Mouse (Mus musculus) ES-E14 (cell line): ENCODE results near the gene Kcna1. TPM values are rescaled to one million over a fixed set of nuclear protein-coding genes. Genes with fewer than 3 reads are reported as not detected.

Source experiments
- DNase-seq: peaks from one replicate; pipeline ENCODE4 v3.0.0-alpha.2; 2013; ENCODE audit warnings: low read depth, low spot score
- H3K27ac ChIP-seq: 2 replicates; pipeline ENCODE4 v1.5.1; 2012; ENCODE audit warnings: low read depth, mild to moderate bottlenecking, low read length, moderate library complexity, mixed read lengths; ENCODE audit not compliant: poor library complexity, insufficient read depth, severe bottlenecking
- H3K36me3 ChIP-seq: 2 replicates; pipeline ENCODE4 v1.6.1; 2012; ENCODE audit warnings: mild to moderate bottlenecking, low read length, moderate library complexity, mixed read lengths; ENCODE audit not compliant: control insufficient read depth, poor library complexity, insufficient read depth, severe bottlenecking
- H3K4me1 ChIP-seq, 2 experiments: fragments of 150-350 bp in 1 of 2; sonication (generic) in 1 of 2; 2 replicates each; pipeline ENCODE4 v1.6.1; 2012; ENCODE audit warnings: low read length in 2 of 2, mild to moderate bottlenecking in 1 of 2, mixed read lengths in 1 of 2; ENCODE audit not compliant: control insufficient read depth in 2 of 2, insufficient read depth in 2 of 2, poor library complexity in 1 of 2
- H3K4me3 ChIP-seq, 2 experiments: fragments of 150-350 bp in 1 of 2; sonication (generic) in 1 of 2; 2 replicates each; pipeline ENCODE4 v1.5.1; 2012; ENCODE audit warnings: low read length in 2 of 2, low read depth in 1 of 2, mild to moderate bottlenecking in 1 of 2, mixed read lengths in 1 of 2; ENCODE audit not compliant: insufficient read depth in 1 of 2, poor library complexity in 1 of 2, severe bottlenecking in 1 of 2
- H3K9ac ChIP-seq: 2 replicates; pipeline ENCODE4 v1.6.1; 2012; ENCODE audit warnings: low read depth, mild to moderate bottlenecking, low read length, mixed read lengths; ENCODE audit not compliant: poor library complexity, insufficient read depth, severe bottlenecking
- H3K9me3 ChIP-seq: fragments of 150-350 bp; sonication (generic); 2 replicates; pipeline ENCODE4 v1.6.1; 2012; ENCODE audit warnings: low read depth, mild to moderate bottlenecking, low read length; ENCODE audit not compliant: control insufficient read depth, insufficient read depth
- CHD2 ChIP-seq: IDR thresholded peaks from 2 replicates; pipeline ENCODE4 v1.6.1; 2014; ENCODE audit warnings: mild to moderate bottlenecking, low read depth, low read length, inconsistent platforms
- HCFC1 ChIP-seq: IDR thresholded peaks from 2 replicates; pipeline ENCODE4 v1.6.1; 2012; ENCODE audit warnings: low read length, inconsistent platforms, borderline replicate concordance; ENCODE audit not compliant: insufficient read depth
- MAFK ChIP-seq: IDR thresholded peaks from 2 replicates; pipeline ENCODE4 v1.6.1; 2014; ENCODE audit warnings: mild to moderate bottlenecking, low read depth, low read length, inconsistent platforms; ENCODE audit not compliant: insufficient read depth
- ZC3H11A ChIP-seq: IDR thresholded peaks from 2 replicates; pipeline ENCODE4 v1.6.1; 2012; ENCODE audit warnings: low read depth, mild to moderate bottlenecking, inconsistent platforms, low read length, borderline replicate concordance
- ZNF384 ChIP-seq: IDR thresholded peaks from 2 replicates; pipeline ENCODE4 v1.6.1; 2012; ENCODE audit warnings: low read depth, low read length, inconsistent platforms
- in situ Hi-C, 2 experiments: fragments of 600-800 bp; cut with MboI; formaldehyde crosslinking; loops; one replicate each; pipeline ENCODE4 v1.15.1; 2025; ENCODE audit warnings: low sequenced_read_pairs in 2 of 2, inconsistent platforms in 1 of 2; ENCODE audit not compliant: unreplicated experiment in 2 of 2
- total RNA-seq: library from RNA; depleted of rRNA; stranded (reverse); fragments of 300-350 nt; gene quantifications from 2 replicates; pipeline ENCODE4 v1.2.3, GENCODE M21; 2012

Kcna1 gene
- total RNA-seq, 1 experiment = 0.18 TPM

- no peak for DNase-seq
- H3K9me3 ChIP-seq = no peaks in the 10 kb centered on the region
- H3K36me3 ChIP-seq = no peaks in the 10 kb centered on the region
- H3K9ac ChIP-seq = no peak overlapping the region
- no peak overlapping the region for H3K4me3 ChIP-seq
- peaks cover 0 to 2% of the 10 kb centered on the region in 2 experiments; a peak in 1 of 4 replicates for H3K4me1 ChIP-seq
- H3K27ac ChIP-seq = no peak overlapping the region
- TF ChIP-seq HCFC1 = no peak
- TF ChIP-seq MAFK = no peak
- no peak for TF ChIP-seq ZC3H11A
- no peak for TF ChIP-seq CHD2
- no peak for TF ChIP-seq ZNF384
- in situ Hi-C loops = no loop called here
Measured at GRCm38 (mm10) chr6:126666091-126666490, 19.9 kb upstream of the Kcna1 start.

- DNase-seq = no peak
- in situ Hi-C loops = no loop called here
- TF ChIP-seq CHD2 = no peak
- no peak for TF ChIP-seq MAFK
- TF ChIP-seq ZC3H11A = no peak
- TF ChIP-seq ZNF384 = no peak
- no peak for TF ChIP-seq HCFC1
Measured at GRCm38 (mm10) chr6:126664569-126664968, 18.4 kb upstream of the Kcna1 start.

DNA sequence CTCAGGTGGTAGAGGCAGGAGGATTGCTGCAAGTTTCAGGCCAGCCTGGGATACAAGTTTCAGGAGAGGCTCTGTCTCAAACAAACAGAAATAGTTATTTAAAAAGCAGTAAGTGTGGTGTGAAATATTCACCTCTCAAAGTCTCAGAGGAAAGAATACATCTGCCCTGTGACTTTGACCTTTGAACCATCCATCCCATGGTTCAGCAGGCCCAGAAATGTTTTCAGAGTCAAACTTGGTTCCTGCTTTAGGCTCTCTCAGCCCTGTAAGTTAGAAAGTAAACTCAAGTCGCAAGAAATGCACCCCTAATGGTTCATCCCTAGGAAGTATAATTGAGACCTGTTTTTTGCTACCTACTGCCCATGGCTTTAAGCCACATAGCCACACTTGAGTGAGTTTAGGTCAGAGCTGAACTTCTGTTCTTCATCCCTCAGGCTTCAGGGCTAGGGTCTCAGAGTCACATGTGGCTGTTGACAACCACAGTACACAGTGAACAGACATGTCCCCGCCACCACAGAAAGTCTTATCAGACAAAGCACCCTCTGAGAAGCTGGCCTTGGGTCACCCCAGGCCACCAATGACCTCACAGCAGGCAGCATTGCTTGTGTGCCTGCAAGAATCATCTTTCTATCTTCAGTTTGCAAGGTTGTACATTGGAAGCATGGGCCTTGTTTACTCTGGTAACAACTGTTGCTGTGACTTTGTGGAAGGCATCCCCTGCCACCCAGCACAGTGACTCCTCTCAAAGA is 11.6 kb upstream of the Kcna1 start:
- Histone ChIP-seq H3K9ac (no peak overlapping the region), H3K4me3 (no peak overlapping the region), H3K27ac (no peak overlapping the region), H3K36me3 (no peaks in the 10 kb centered on the region), H3K4me1 (no peaks in the 10 kb centered on the region), H3K9me3 (no peaks in the 10 kb centered on the region)
- no peak for TF ChIP-seq MAFK
- TF ChIP-seq HCFC1 = no peak
- no peak for TF ChIP-seq CHD2
- no peak for TF ChIP-seq ZC3H11A
- no peak for TF ChIP-seq ZNF384
- no peak for DNase-seq
- in situ Hi-C loops = no loop called here

More at GRCm38 (mm10) chr6:126664569-126664968, 18.4 kb upstream of the Kcna1 start:
- H3K27ac ChIP-seq = no peak overlapping the region
- H3K4me1 ChIP-seq = peaks cover 0 to 1% of the 10 kb centered on the region in 2 experiments; a peak in 1 of 4 replicates
- no peaks in the 10 kb centered on the region for H3K9me3 ChIP-seq
- no peak overlapping the region for H3K9ac ChIP-seq
- H3K36me3 ChIP-seq = no peaks in the 10 kb centered on the region
- H3K4me3 ChIP-seq = no peak overlapping the region

DNA sequence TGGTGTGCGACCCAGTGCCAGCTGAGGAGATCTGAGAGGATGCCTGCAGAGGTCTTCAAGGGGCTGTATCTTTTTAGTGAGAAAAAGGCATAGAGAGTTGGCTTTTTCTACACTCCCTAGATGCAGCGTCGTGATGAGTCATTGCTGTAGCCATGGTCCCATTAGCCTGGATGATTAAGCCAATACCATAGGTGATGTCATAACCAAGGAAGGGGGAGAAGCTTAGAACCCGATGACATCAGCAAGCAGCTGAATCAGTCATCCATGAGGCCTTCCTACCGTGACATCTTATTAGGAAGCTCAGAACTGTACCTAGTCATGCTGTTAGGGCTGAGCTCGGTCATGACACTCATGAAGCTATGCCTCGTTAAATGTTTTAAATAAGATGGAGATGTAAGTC is 7.4 kb upstream of the Kcna1 start:
- Histone ChIP-seq H3K4me1 (no peaks in the 10 kb centered on the region), H3K36me3 (no peaks in the 10 kb centered on the region), H3K9me3 (no peaks in the 10 kb centered on the region), H3K27ac (no peak overlapping the region), H3K4me3 (no peak overlapping the region), H3K9ac (no peak overlapping the region)
- in situ Hi-C loops = no loop called here
- TF ChIP-seq ZNF384 (no peak), ZC3H11A (no peak), CHD2 (no peak)
- DNase-seq = no peak
